Mouse (Mus musculus) MEL (cell line): ENCODE results near the gene Foxs1. TPM values are rescaled to one million over a fixed set of nuclear protein-coding genes. Genes with fewer than 3 reads are reported as not detected.

Experiments
- DNase-seq: peaks from one replicate; pipeline ENCODE4 v3.0.0; 2011; ENCODE audit warnings: low read depth, low spot score
- H3K27ac ChIP-seq: 2 replicates; pipeline ENCODE4 v1.5.1; 2012; ENCODE audit warnings: low read depth, mild to moderate bottlenecking, control low read depth, low read length, moderate library complexity; ENCODE audit not compliant: control insufficient read depth
- H3K27me3 ChIP-seq, 2 experiments: fragments of 150-350 bp in 1 of 2; sonication (generic) in 1 of 2; 2 replicates each; pipeline ENCODE4 v1.6.1; 2012; ENCODE audit warnings: low read length in 2 of 2, mild to moderate bottlenecking in 2 of 2, improper control_type of control experiment in 1 of 2, moderate library complexity in 1 of 2; ENCODE audit not compliant: insufficient read depth in 2 of 2, control insufficient read depth in 1 of 2
- H3K36me3 ChIP-seq, 2 experiments: 2 replicates each; pipeline ENCODE4 v1.6.1; 2012 to 2014; ENCODE audit warnings: low read length in 2 of 2, improper control_type of control experiment in 1 of 2, inconsistent platforms in 1 of 2, mild to moderate bottlenecking in 1 of 2; ENCODE audit not compliant: insufficient read depth in 2 of 2, control insufficient read depth in 1 of 2
- H3K4me1 ChIP-seq, 2 experiments: fragments of 150-350 bp in 1 of 2; sonication (generic) in 1 of 2; 2 replicates each; pipeline ENCODE4 v1.6.1; 2012; ENCODE audit warnings: low read length in 2 of 2, improper control_type of control experiment in 1 of 2, mild to moderate bottlenecking in 1 of 2; ENCODE audit not compliant: insufficient read depth in 2 of 2, control insufficient read depth in 1 of 2
- H3K4me3 ChIP-seq, 2 experiments: fragments of 150-350 bp in 1 of 2; sonication (generic) in 1 of 2; 2 replicates each; pipeline ENCODE4 v1.5.1; 2012; ENCODE audit warnings: low read depth in 2 of 2, low read length in 2 of 2, mild to moderate bottlenecking in 2 of 2, moderate library complexity in 2 of 2, control low read depth in 1 of 2, improper control_type of control experiment in 1 of 2; ENCODE audit not compliant: control insufficient read depth in 1 of 2, insufficient read depth in 1 of 2
- H3K79me2 ChIP-seq: 2 replicates; pipeline ENCODE4 v1.6.1; 2012; ENCODE audit warnings: mild to moderate bottlenecking, low read length, moderate library complexity; ENCODE audit not compliant: control insufficient read depth, poor library complexity, insufficient read depth
- H3K9ac ChIP-seq: 2 replicates; pipeline ENCODE4 v1.6.1; 2012; ENCODE audit warnings: low read depth, mild to moderate bottlenecking, control low read depth, low read length, moderate library complexity; ENCODE audit not compliant: control insufficient read depth, poor library complexity, severe bottlenecking
- H3K9me3 ChIP-seq: fragments of 150-350 bp; sonication (generic); replicated peaks from 2 replicates; pipeline ENCODE4 v1.6.1; 2012; ENCODE audit warnings: mild to moderate bottlenecking, low read length, improper control_type of control experiment, moderate library complexity; ENCODE audit not compliant: insufficient read depth
- BHLHE40 ChIP-seq: IDR thresholded peaks from 2 replicates; pipeline ENCODE4 v1.6.1; 2012; ENCODE audit warnings: low read depth, mild to moderate bottlenecking, inconsistent platforms, low read length, improper control_type of control experiment, borderline replicate concordance
- CHD1 ChIP-seq: IDR thresholded peaks from 2 replicates; pipeline ENCODE4 v1.6.1; 2012; ENCODE audit warnings: low read depth, mild to moderate bottlenecking, inconsistent platforms, low read length, improper control_type of control experiment
- CTCF ChIP-seq, 3 experiments: IDR thresholded peaks in 2 of 3; conservative IDR thresholded peaks in 1 of 3; 2 replicates each; pipeline ENCODE4 v1.5.1; 2011 to 2012; ENCODE audit warnings: low read length in 3 of 3, low read depth in 2 of 3, mild to moderate bottlenecking in 2 of 3, improper control_type of control experiment in 1 of 3, inconsistent platforms in 1 of 3, mixed read lengths in 1 of 3, moderate library complexity in 1 of 3; ENCODE audit not compliant: control insufficient read depth in 1 of 3, insufficient read depth in 1 of 3, poor library complexity in 1 of 3, severe bottlenecking in 1 of 3
- E2F4 ChIP-seq: IDR thresholded peaks from 2 replicates; pipeline ENCODE4 v1.6.1; 2011; ENCODE audit warnings: low read depth, low read length, improper control_type of control experiment, borderline replicate concordance
- ELF1 ChIP-seq: IDR thresholded peaks from 2 replicates; pipeline ENCODE4 v1.6.1; 2014; ENCODE audit warnings: low read depth, mild to moderate bottlenecking, inconsistent platforms, low read length, improper control_type of control experiment, moderate library complexity
- EP300 ChIP-seq, 2 experiments: IDR thresholded peaks; 2 replicates each; pipeline ENCODE4 v1.6.1; 2011; ENCODE audit warnings: improper control_type of control experiment in 2 of 2, low read length in 2 of 2, low read depth in 1 of 2, mild to moderate bottlenecking in 1 of 2
- GABPA ChIP-seq: IDR thresholded peaks from 2 replicates; pipeline ENCODE4 v1.6.1; 2012; ENCODE audit warnings: low read depth, mild to moderate bottlenecking, inconsistent platforms, low read length, improper control_type of control experiment, moderate library complexity
- GATA1 ChIP-seq: IDR thresholded peaks from 2 replicates; pipeline ENCODE4 v1.6.1; 2011; ENCODE audit warnings: low read depth, low read length, improper control_type of control experiment
- JUND ChIP-seq: IDR thresholded peaks from 2 replicates; pipeline ENCODE4 v1.6.1; 2011; ENCODE audit warnings: low read depth, mild to moderate bottlenecking, improper control_type of control experiment, low read length
- KAT2A ChIP-seq: conservative IDR thresholded peaks from 2 replicates; pipeline ENCODE4 v1.6.1; 2012; ENCODE audit warnings: low read depth, low read length, improper control_type of control experiment, inconsistent platforms
- MAX ChIP-seq: IDR thresholded peaks from 2 replicates; pipeline ENCODE4 v1.6.1; 2011; ENCODE audit warnings: low read length, improper control_type of control experiment
- MAZ ChIP-seq: IDR thresholded peaks from 2 replicates; pipeline ENCODE4 v1.6.1; 2012; ENCODE audit warnings: low read depth, mild to moderate bottlenecking, inconsistent platforms, low read length, improper control_type of control experiment
- MEF2A ChIP-seq: IDR thresholded peaks from 2 replicates; pipeline ENCODE4 v1.6.1; 2014; ENCODE audit warnings: low read depth, mild to moderate bottlenecking, inconsistent platforms, low read length, improper control_type of control experiment; ENCODE audit not compliant: poor library complexity, insufficient replicate concordance, severe bottlenecking; ENCODE audit errors: extremely low read depth
- MXI1 ChIP-seq: IDR thresholded peaks from 2 replicates; pipeline ENCODE4 v1.6.1; 2011; ENCODE audit warnings: mild to moderate bottlenecking, low read depth, low read length, improper control_type of control experiment
- MYC ChIP-seq: IDR thresholded peaks from 2 replicates; pipeline ENCODE4 v1.6.1; 2011; ENCODE audit warnings: low read depth, mild to moderate bottlenecking, low read length, improper control_type of control experiment, moderate library complexity
- POLR2AphosphoS2 ChIP-seq: IDR thresholded peaks from 2 replicates; pipeline ENCODE4 v1.6.1; 2011; ENCODE audit warnings: low read length, improper control_type of control experiment
- POLR2AphosphoS5 ChIP-seq: IDR thresholded peaks from 2 replicates; pipeline ENCODE4 v1.6.1; 2012; ENCODE audit warnings: low read depth, borderline replicate concordance, mild to moderate bottlenecking, inconsistent platforms, low read length, moderate library complexity, mixed read lengths
- RAD21 ChIP-seq: IDR thresholded peaks from 2 replicates; pipeline ENCODE4 v1.6.1; 2011; ENCODE audit warnings: mild to moderate bottlenecking, low read depth, low read length, improper control_type of control experiment
- SIN3A ChIP-seq: IDR thresholded peaks from 2 replicates; pipeline ENCODE4 v1.6.1; 2012; ENCODE audit warnings: low read length, improper control_type of control experiment, inconsistent platforms
- SMC3 ChIP-seq: IDR thresholded peaks from 2 replicates; pipeline ENCODE4 v1.6.1; 2011; ENCODE audit warnings: low read depth, low read length, improper control_type of control experiment
- TCF12 ChIP-seq: IDR thresholded peaks from 2 replicates; pipeline ENCODE4 v1.6.1; 2014; ENCODE audit warnings: low read depth, mild to moderate bottlenecking, inconsistent platforms, low read length, improper control_type of control experiment, moderate library complexity
- UBTF ChIP-seq: IDR thresholded peaks from 2 replicates; pipeline ENCODE4 v1.6.1; 2012; ENCODE audit warnings: low read depth, mild to moderate bottlenecking, inconsistent platforms, low read length, improper control_type of control experiment, moderate library complexity, borderline replicate concordance; ENCODE audit not compliant: insufficient read depth
- USF1 ChIP-seq: IDR thresholded peaks from 2 replicates; pipeline ENCODE4 v1.6.1; 2014; ENCODE audit warnings: low read depth, mild to moderate bottlenecking, inconsistent platforms, low read length, improper control_type of control experiment, moderate library complexity
- ZC3H11A ChIP-seq: IDR thresholded peaks from 2 replicates; pipeline ENCODE4 v1.6.1; 2012; ENCODE audit warnings: low read depth, mild to moderate bottlenecking, inconsistent platforms, low read length, improper control_type of control experiment
- ZMIZ1 ChIP-seq: IDR thresholded peaks from 2 replicates; pipeline ENCODE4 v1.6.1; 2012; ENCODE audit warnings: low read depth, mild to moderate bottlenecking, inconsistent platforms, low read length, improper control_type of control experiment, moderate library complexity
- ZNF384 ChIP-seq: IDR thresholded peaks from 2 replicates; pipeline ENCODE4 v1.6.1; 2012; ENCODE audit warnings: low read depth, mild to moderate bottlenecking, inconsistent platforms, low read length, improper control_type of control experiment
- polyA plus RNA-seq, 2 experiments: library from polyadenylated mRNA; stranded (reverse) in 1 of 2; unstranded in 1 of 2; fragments of >175 nt in 1 of 2; fragments of >200 nt in 1 of 2; gene quantifications; 2 replicates each; pipeline versions ENCODE4 v1.2.1 to v1.2.4; 2012; ENCODE audit warnings: low replicate concordance in 2 of 2, low read depth in 1 of 2; ENCODE audit not compliant: insufficient read length in 2 of 2, insufficient read depth in 1 of 2, missing spikeins in 1 of 2
- total RNA-seq: library from RNA; depleted of rRNA; stranded (reverse); fragments of 300-350 nt; gene quantifications from 2 replicates; pipeline ENCODE4 v1.2.3, GENCODE M21; 2012

Gene Foxs1
- total and polyA plus RNA-seq, 3 experiments = not detected

DNA sequence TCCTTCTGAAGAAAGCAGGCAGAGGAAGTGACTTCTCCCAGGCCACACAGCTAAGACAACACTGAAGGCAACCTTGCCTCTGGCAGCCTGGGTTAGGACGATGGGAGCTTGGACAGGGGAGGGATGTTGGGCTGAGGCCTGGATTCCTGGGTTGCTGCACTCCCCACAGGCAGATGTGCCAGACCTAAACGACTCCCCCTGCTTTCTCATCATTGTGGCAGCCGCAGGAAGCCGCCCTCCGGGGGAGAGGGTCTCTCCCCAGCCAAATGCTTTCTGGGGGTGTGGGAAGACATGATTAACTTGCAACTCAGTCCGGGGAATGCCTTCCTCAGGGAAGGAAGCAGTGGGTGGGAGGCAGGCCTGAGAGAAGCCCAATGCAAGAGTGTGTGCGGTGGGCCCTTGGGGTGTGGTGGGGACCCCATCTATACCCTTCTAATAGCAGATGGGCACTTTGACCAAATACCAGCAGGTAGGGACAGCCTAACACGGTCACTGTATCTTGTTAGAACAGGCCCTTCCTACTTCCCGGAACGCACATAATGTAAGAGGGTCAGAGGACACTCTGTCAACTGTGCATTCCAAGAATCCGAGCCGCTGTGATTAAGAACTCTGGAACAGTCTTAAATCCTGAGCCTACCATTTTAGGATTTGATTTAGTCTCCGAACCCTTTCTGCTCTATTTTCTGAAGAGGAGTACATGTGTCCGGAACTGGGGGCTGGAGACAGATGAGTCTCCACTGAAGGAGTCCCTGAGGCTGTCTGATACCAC lies 4.6 kb downstream of the Foxs1 start:
- TF ChIP-seq GABPA (no peak), JUND (no peak), POLR2AphosphoS2 (no peak), E2F4 (no peak), MAX (no peak), ZMIZ1 (no peak), SMC3 (no peak), MYC (no peak), MAZ (no peak), CHD1 (no peak), ELF1 (no peak), ZC3H11A (no peak), RAD21 (no peak), CTCF (IDR thresholded peaks at IDR 0.05 in 2 of 3, conservative IDR thresholded peaks at IDR 0.05 in 1 of 3; ENCODE audit: control insufficient read depth in 1 of 3, insufficient read depth in 1 of 3, low read depth in 2 of 3, low read length in 3 of 3, poor library complexity in 1 of 3, severe bottlenecking in 1 of 3) (no peak), SIN3A (no peak)
- TF ChIP-seq, all 39 proteins: peak for 0
- Histone ChIP-seq H3K4me1 (no peaks in the 10 kb centered on the region), H3K4me3 (no peak overlapping the region), H3K9ac (no peak overlapping the region), H3K9me3 (no peaks in the 10 kb centered on the region), H3K79me2 (no peaks in the 10 kb centered on the region), H3K36me3 (no peaks in the 10 kb centered on the region), H3K27ac (no peak overlapping the region), H3K27me3 (no peaks in the 10 kb centered on the region)
- no peak for DNase-seq

DNA sequence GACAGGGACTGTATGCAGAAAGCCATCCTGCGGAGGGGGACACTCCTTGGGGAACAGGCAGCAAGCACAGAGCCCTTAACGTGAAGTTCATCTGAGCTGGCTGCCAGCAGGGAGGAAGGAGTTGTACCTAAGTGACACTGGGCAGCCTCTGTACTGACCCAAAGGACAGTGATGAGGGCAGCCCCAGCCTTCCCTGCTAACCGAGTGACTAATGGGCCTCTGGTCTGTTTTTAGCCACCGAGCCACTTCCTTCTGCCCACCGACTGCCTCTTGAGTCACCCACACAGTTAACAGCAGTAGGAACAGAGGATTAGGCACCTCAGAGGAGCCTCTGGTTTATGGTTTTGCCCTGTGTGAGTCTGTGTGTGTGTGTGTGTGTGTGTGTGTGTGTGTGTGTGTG lies 5.6 kb downstream of the Foxs1 start:
- no peak overlapping the region for H3K4me3 ChIP-seq
- H3K4me1 ChIP-seq = no peaks in the 10 kb centered on the region
- H3K27me3 ChIP-seq = no peaks in the 10 kb centered on the region
- TF ChIP-seq SIN3A (no peak), MXI1 (no peak), POLR2AphosphoS2 (no peak), EP300 (IDR thresholded peaks at IDR 0.05; ENCODE audit: low read depth in 1 of 2, low read length in 2 of 2) (no peak), GATA1 (no peak), UBTF (no peak), USF1 (no peak), TCF12 (no peak), KAT2A (no peak), MEF2A (no peak), RAD21 (no peak), ZNF384 (no peak), CHD1 (no peak), POLR2AphosphoS5 (no peak), GABPA (no peak), BHLHE40 (no peak)
- H3K79me2 ChIP-seq = no peaks in the 10 kb centered on the region
- no peaks in the 10 kb centered on the region for H3K36me3 ChIP-seq
- H3K27ac ChIP-seq = no peak overlapping the region
- no peak overlapping the region for H3K9ac ChIP-seq
- H3K9me3 ChIP-seq = no peaks in the 10 kb centered on the region
- DNase-seq = no peak
